Mouse (Mus musculus): Measurements from ENCODE around the gene Dpy19l2. TPM values are rescaled to one million over a fixed set of nuclear protein-coding genes. Genes with fewer than 3 reads are reported as not detected.

The Dpy19l2 gene
- 0.17 TPM for polyA plus RNA-seq (2014; fragmentation: Illumina TruSeq; extraction: RNeasy Lipid Tissue Mini Kit (QIAGEN cat#74804); ENCODE audit: insufficient read depth, low read depth, low replicate concordance)

GRCm38 (mm10) chr9:24695700-24696404 is at the start of gene Dpy19l2:
Dpy19l2 (minus strand) TSS chr9:24696293.

GRCm38 (mm10) chr9:24624896-24625295 is 71.2 kb downstream of the Dpy19l2 start, which contains the start of gene Cypt4:
Cypt4 (plus strand) TSS chr9:24625196.

Other genes starting within 250 kb of the Dpy19l2 start
- 9.3 TPM for gene Dpy19l1, start 193.2 kb downstream of the Dpy19l2 start, polyA plus RNA-seq (2014; fragmentation: Illumina TruSeq; extraction: RNeasy Lipid Tissue Mini Kit (QIAGEN cat#74804); ENCODE audit: insufficient read depth, low read depth, low replicate concordance)
- gene Cypt4, start 71.1 kb downstream of the Dpy19l2 start, polyA plus RNA-seq (2014; fragmentation: Illumina TruSeq; extraction: RNeasy Lipid Tissue Mini Kit (QIAGEN cat#74804); ENCODE audit: insufficient read depth, low read depth, low replicate concordance) = not detected
- 0.54 TPM for gene Tbx20, start 78.0 kb upstream of the Dpy19l2 start, polyA plus RNA-seq (2014; fragmentation: Illumina TruSeq; extraction: RNeasy Lipid Tissue Mini Kit (QIAGEN cat#74804); ENCODE audit: insufficient read depth, low read depth, low replicate concordance)